Mouse (Mus musculus) myocyte (in vitro differentiated cells): ENCODE measurements around the gene Jph2.

Experiments
- CEBPB ChIP-seq: IDR thresholded peaks from 2 replicates; pipeline ENCODE4 v1.6.1; 2011; ENCODE audit warnings: mild to moderate bottlenecking, moderate library complexity; ENCODE audit not compliant: poor library complexity, insufficient read depth, severe bottlenecking
- E2F4 ChIP-seq: IDR thresholded peaks from one replicate; pipeline ENCODE4 v1.6.1; 2011; ENCODE audit warnings: mild to moderate bottlenecking, control low read depth, moderate library complexity; ENCODE audit not compliant: insufficient read depth
- MAX ChIP-seq: IDR thresholded peaks from one replicate; pipeline ENCODE4 v1.6.1; 2011; ENCODE audit warnings: low read depth, mild to moderate bottlenecking, control low read depth
- MYOD1 ChIP-seq, 3 experiments: IDR thresholded peaks; one replicate each; pipeline ENCODE4 v1.6.1; 2011; ENCODE audit warnings: control low read depth in 2 of 3, low read depth in 2 of 3, mild to moderate bottlenecking in 2 of 3, moderate library complexity in 1 of 3; ENCODE audit not compliant: insufficient read length in 2 of 3, control insufficient read depth in 1 of 3
- MYOG ChIP-seq, 3 experiments: IDR thresholded peaks; one replicate each; pipeline ENCODE4 v1.6.1; 2011; ENCODE audit warnings: control low read depth in 2 of 3, low read depth in 2 of 3, mild to moderate bottlenecking in 2 of 3; ENCODE audit not compliant: insufficient read length in 2 of 3, control insufficient read depth in 1 of 3, insufficient read depth in 1 of 3
- POLR2A ChIP-seq: IDR thresholded peaks from one replicate; pipeline ENCODE4 v1.6.1; 2011; ENCODE audit warnings: low read depth, mild to moderate bottlenecking, control low read depth, moderate library complexity; ENCODE audit not compliant: insufficient read length
- POLR2AphosphoS2 ChIP-seq: IDR thresholded peaks from one replicate; pipeline ENCODE4 v1.6.1; 2011; ENCODE audit warnings: low read depth, control low read depth; ENCODE audit not compliant: insufficient read length
- TCF12 ChIP-seq: IDR thresholded peaks from one replicate; pipeline ENCODE4 v1.6.1; 2011; ENCODE audit warnings: mild to moderate bottlenecking, control low read depth; ENCODE audit not compliant: poor library complexity, insufficient read depth, severe bottlenecking
- USF1 ChIP-seq: IDR thresholded peaks from one replicate; pipeline ENCODE4 v1.6.1; 2011; ENCODE audit warnings: low read depth, mild to moderate bottlenecking, control low read depth, moderate library complexity

- TF ChIP-seq POLR2A (no peak), USF1 (no peak), POLR2AphosphoS2 (no peak), MAX (no peak), MYOD1 (IDR thresholded peaks at IDR 0.05; ENCODE audit: control insufficient read depth in 1 of 3, insufficient read length in 2 of 3, low read depth in 2 of 3) (no peak), E2F4 (no peak), TCF12 (no peak), MYOG (IDR thresholded peaks at IDR 0.05; ENCODE audit: control insufficient read depth in 1 of 3, insufficient read depth in 1 of 3, insufficient read length in 2 of 3, low read depth in 2 of 3) (no peak), CEBPB (no peak)
Observed at GRCm38 (mm10) chr2:163399222-163399621, 1.4 kb upstream of the Jph2 start.
